Mouse (Mus musculus): ENCODE measurements around the gene Ppp1r1c.

DNA sequence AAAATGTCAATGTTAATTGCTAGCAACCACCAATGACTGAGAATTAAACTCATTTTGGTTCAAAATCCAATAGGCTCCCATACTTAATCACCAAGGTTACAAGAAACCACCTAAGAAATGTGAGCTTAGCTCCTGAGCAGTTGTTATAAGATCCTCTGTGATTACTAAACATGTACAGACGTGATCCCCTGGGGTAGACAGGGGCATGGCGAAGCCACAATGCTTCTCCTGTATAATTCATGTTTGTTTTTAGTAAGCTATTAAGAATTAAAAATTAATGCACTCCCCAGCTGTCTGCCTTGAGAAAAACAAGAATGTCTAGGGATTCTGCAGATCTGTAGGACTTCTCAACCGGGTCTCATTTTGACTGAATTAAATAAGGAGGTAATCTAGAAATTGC is 112.0 kb downstream of the Ppp1r1c start:
- no peak for TF ChIP-seq POLR2A (IDR thresholded peaks at IDR 0.05; ENCODE audit: insufficient read depth, low read length)
- TF ChIP-seq EP300 (IDR thresholded peaks at IDR 0.05; ENCODE audit: insufficient read depth, low read depth, low read length), result no peak
- TF ChIP-seq CTCF (IDR thresholded peaks at IDR 0.05; ENCODE audit: low read depth, low read length), result no peak
